Mouse (Mus musculus) forebrain, embryonic 16.5 days (tissue): ENCODE data around the gene Ttc27. TPM values are rescaled to one million over a fixed set of nuclear protein-coding genes. Genes with fewer than 3 reads are reported as not detected.

Experiments used
- ATAC-seq: fragments of 200-750 bp; cut with Nextera tagmentation; 2 replicates; pipeline ENCODE4 v1.8.0; 2017; ENCODE audit warnings: mild to moderate bottlenecking, moderate library complexity
- H3K27ac ChIP-seq: fragments of 300-500 bp; sonication (generic); 2 replicates; pipeline ENCODE4 v1.5.1; 2014; ENCODE audit warnings: low read length, control low read depth
- H3K27me3 ChIP-seq: fragments of 300-500 bp; sonication (generic); replicated peaks from 2 replicates; pipeline ENCODE4 v1.6.1; 2014; ENCODE audit warnings: low read length; ENCODE audit not compliant: control insufficient read depth, insufficient read depth
- H3K36me3 ChIP-seq: fragments of 300-500 bp; sonication (generic); 2 replicates; pipeline ENCODE4 v1.6.1; 2014; ENCODE audit not compliant: control insufficient read depth, insufficient read depth
- H3K4me1 ChIP-seq: fragments of 300-500 bp; sonication (generic); replicated peaks from 2 replicates; pipeline ENCODE4 v1.6.1; 2014; ENCODE audit warnings: low read length; ENCODE audit not compliant: control insufficient read depth, insufficient read depth
- H3K4me2 ChIP-seq: fragments of 300-500 bp; sonication (generic); 2 replicates; pipeline ENCODE4 v1.6.1; 2014; ENCODE audit warnings: mild to moderate bottlenecking, low read length, control low read depth
- H3K4me3 ChIP-seq: fragments of 300-500 bp; sonication (generic); replicated peaks from 2 replicates; pipeline ENCODE4 v1.5.1; 2014; ENCODE audit warnings: mild to moderate bottlenecking, low read length, control low read depth
- H3K9ac ChIP-seq: fragments of 300-500 bp; sonication (generic); replicated peaks from 2 replicates; pipeline ENCODE4 v1.6.1; 2014; ENCODE audit warnings: low read depth, low read length, control low read depth
- H3K9me3 ChIP-seq: fragments of 300-500 bp; sonication (generic); 2 replicates; pipeline ENCODE4 v1.6.1; 2016; ENCODE audit warnings: low read length; ENCODE audit not compliant: control insufficient read depth
- WGBS: fragments of 180-500 bp; shearing (Covaris S2); extraction: QIAGEN DNeasy Blood & Tissue Kit; methylation state at CpG from one replicate; pipeline ENCODE4 v1.1.7; 2014; 5-methylcytosine and 5-hydroxymethylcytosine counted together
- polyA plus RNA-seq: library from polyadenylated mRNA; unstranded; fragments of >200 nt; fragmentation: Nextera tagmentation; extraction: Ambion mirVana; gene quantifications from 2 replicates; pipeline ENCODE4 v1.2.1, GENCODE M21; 2015

The Ttc27 gene
- polyA plus RNA-seq, 1 experiment from 2014 or later, result 17.9 TPM

DNA sequence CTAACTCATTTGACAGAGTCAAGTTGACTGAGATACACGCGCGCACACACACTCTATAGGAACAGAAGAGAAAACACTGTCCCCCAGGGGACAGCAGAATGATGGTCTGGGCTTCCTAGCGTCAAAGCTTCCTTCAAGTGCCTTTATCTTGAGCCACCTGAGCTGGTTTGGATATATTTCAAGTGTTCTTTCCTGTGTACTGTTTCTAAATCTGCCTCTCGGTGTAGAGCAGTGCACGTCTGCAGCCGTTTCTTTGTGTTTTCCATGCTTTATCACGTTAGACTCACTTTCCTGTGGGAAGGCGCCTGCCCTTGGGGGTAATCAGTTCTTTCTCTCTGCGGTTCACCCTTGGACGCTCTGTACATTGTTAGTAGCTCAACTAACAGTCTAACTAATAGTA, 17.9 kb downstream of the Ttc27 start:
- Histone ChIP-seq H3K36me3 (0 out of 2 replicates have a peak, but pooled peaks cover 2% of the 10 kb centered on the region), H3K9me3 (no peaks in the 10 kb centered on the region), H3K27me3 (no peaks in the 10 kb centered on the region), H3K9ac (no peak overlapping the region), H3K4me1 (no peaks in the 10 kb centered on the region), H3K27ac (no peak overlapping the region), H3K4me3 (no peak overlapping the region), H3K4me2 (no peak overlapping the region)
- 86% methylated on average over 11 of the region's 11 CpGs for WGBS
- ATAC-seq, result no peak

DNA sequence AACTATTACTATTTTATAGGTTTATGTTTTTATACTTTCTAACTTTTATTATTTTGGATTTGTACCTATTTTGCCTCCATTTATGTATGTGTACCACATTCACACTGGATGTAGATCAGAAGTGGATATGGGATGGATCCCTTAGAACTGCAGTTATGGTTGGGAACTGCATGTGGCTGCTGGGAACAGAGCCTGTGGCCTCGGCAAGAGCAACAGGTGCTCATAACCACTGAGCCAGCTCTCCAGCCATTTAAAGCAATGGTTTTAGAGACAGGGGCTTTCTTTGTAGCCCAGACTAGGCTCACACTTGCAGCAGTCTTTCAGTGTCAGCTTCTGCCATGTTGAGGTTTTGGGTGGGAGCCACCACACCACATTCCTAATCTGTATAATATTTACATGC, 32.1 kb downstream of the Ttc27 start:
- H3K9ac ChIP-seq, result no peak overlapping the region
- ATAC-seq, result no peak
- H3K27ac ChIP-seq, result no peak overlapping the region
- no peak overlapping the region for H3K4me3 ChIP-seq
- H3K27me3 ChIP-seq, result no peaks in the 10 kb centered on the region
- peaks cover 2% of the 10 kb centered on the region; the same call in 1 of the 2 replicates for H3K36me3 ChIP-seq
- H3K9me3 ChIP-seq, result no peaks in the 10 kb centered on the region
- no peak overlapping the region for H3K4me2 ChIP-seq
- WGBS, result 81% methylated on average over 1 of the region's 1 CpGs
- no peaks in the 10 kb centered on the region for H3K4me1 ChIP-seq

DNA sequence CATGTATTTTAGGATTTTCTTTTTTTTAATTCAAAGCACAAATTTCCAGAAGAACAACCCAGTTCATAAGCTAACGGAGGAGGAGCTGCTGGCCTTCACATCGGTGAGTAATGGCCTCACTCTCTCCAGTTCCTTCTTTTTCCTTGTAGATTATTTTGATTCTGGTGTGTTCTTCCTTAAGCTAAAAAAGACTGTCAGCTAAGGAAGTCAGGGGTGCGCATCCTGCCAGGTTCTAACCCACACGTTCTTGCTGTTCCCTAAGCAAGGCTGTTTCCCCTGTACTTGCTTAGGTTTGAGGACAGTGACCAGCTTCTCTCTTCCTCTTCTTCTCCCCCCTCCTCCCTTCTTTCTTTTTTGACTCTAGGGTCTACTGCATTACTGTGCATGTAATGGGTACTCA, 33.5 kb downstream of the Ttc27 start:
- Histone ChIP-seq H3K4me2 (no peak overlapping the region), H3K9me3 (no peaks in the 10 kb centered on the region), H3K27me3 (no peaks in the 10 kb centered on the region), H3K4me1 (no peaks in the 10 kb centered on the region), H3K4me3 (no peak overlapping the region), H3K27ac (no peak overlapping the region), H3K9ac (no peak overlapping the region), H3K36me3 (peaks cover 2% of the 10 kb centered on the region; the same call in 1 of the 2 replicates)
- 92% methylated on average over 4 of the region's 4 CpGs for WGBS
- no peak for ATAC-seq

DNA sequence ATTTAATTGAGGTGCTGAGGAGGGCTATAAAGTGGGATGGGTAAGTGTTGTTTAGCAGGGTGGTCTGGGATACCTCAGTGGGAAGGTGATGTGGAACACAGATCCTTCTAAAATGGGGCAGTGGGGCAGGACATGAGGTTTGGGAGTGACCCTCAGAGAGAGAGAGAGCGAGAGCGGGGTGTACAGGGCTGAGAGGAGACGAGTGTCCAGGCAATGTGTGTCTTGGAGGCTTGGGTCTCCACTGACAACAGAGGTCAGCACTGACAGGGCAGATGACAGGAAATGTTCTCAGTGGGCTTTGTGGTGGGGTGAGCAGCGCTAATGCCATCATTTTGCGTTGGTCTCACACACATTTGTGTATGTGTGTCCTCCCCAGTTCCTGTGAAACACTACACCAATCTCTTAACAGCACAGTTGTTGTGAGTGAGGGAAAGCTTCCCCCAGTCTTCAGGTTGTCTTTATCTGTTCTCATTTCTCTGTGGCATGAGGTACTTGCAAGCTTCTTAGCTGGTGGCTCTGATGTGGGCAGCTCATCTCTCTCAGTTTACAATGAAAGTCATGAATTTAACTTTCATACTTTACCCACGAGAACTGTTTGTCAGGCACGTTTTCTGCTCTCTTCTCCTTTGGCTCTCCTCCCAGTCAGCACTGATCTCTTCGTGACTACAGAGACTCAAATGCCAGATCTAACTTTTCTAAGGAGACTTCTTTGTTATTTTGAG, 35.5 kb downstream of the Ttc27 start:
- WGBS, result 86% methylated on average over 8 of the region's 8 CpGs
- Histone ChIP-seq H3K9ac (no peak overlapping the region), H3K4me2 (no peak overlapping the region), H3K4me1 (no peaks in the 10 kb centered on the region), H3K27me3 (no peaks in the 10 kb centered on the region), H3K9me3 (no peaks in the 10 kb centered on the region), H3K27ac (no peak overlapping the region), H3K36me3 (no peaks in the 10 kb centered on the region), H3K4me3 (no peak overlapping the region)
- no peak for ATAC-seq

DNA sequence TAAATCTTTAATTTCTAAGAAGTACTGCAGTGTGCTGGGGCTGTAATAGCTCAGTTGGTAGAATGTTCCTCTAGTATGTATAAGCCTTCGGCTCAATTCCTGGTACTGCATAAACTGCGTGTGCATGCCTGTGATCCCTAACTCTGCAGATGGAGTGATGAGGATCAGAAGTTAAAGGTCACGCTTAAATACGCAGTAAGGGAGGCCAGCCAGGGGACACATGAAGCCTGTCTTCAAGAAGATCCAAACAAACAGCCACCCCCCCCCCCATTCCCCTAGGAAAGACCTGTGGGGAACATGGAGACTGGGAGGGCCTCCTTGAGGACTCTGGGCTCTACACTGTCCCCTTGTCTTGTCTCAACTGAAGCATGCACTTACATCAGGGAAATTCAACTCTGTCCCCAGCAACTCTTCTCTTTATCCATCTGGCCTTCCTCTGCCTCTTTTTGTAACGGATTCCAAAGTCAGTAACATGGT, 36.1 kb downstream of the Ttc27 start:
- no peak for ATAC-seq
- H3K27me3 ChIP-seq, result no peaks in the 10 kb centered on the region
- H3K27ac ChIP-seq, result no peak overlapping the region
- H3K36me3 ChIP-seq, result no peaks in the 10 kb centered on the region
- WGBS, result 93% methylated on average over 5 of the region's 5 CpGs
- no peak overlapping the region for H3K4me2 ChIP-seq
- H3K4me1 ChIP-seq, result no peaks in the 10 kb centered on the region
- no peak overlapping the region for H3K9ac ChIP-seq
- H3K9me3 ChIP-seq, result no peaks in the 10 kb centered on the region
- no peak overlapping the region for H3K4me3 ChIP-seq

DNA sequence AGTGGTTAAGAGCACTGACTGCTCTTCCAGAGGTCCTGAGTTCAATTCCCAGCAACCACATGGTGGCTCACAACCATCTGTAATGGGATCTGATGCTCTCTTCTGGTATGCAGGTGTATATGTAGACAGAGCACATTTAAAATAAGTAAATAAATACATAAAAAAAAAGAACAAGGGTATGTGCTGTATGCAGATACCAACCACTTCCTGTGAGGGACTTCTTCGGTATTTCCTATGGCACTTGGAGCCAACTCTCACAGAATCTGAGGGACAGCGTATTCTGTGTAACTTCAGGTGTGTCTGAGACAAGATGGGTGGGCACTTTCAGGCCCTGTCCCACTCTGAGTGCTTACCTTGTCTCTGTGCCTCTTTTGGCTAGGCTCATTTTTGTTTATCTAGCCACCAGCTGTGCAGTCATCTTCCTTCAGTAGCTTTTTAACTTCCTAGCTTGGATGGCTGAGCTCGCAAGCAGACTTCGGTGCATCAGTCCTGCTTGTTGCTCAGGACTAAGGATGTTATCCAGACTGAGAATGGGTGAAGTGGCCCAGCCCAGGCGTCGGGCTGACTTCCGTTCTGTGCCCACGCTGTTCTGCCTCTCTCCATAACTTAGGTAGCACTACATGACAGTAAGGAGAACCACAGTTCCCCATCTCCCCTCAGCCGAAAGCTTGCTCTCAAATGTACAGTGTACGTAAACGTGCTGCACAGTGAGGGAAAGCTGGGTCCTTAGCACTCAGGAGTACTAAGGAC, 37.0 kb downstream of the Ttc27 start:
- H3K4me3 ChIP-seq, result no peak overlapping the region
- H3K9ac ChIP-seq, result no peak overlapping the region
- H3K9me3 ChIP-seq, result no peaks in the 10 kb centered on the region
- no peaks in the 10 kb centered on the region for H3K36me3 ChIP-seq
- 96% methylated on average over 11 of the region's 11 CpGs for WGBS
- no peak overlapping the region for H3K27ac ChIP-seq
- H3K4me2 ChIP-seq, result no peak overlapping the region
- ATAC-seq, result no peak
- no peaks in the 10 kb centered on the region for H3K4me1 ChIP-seq
- no peaks in the 10 kb centered on the region for H3K27me3 ChIP-seq

DNA sequence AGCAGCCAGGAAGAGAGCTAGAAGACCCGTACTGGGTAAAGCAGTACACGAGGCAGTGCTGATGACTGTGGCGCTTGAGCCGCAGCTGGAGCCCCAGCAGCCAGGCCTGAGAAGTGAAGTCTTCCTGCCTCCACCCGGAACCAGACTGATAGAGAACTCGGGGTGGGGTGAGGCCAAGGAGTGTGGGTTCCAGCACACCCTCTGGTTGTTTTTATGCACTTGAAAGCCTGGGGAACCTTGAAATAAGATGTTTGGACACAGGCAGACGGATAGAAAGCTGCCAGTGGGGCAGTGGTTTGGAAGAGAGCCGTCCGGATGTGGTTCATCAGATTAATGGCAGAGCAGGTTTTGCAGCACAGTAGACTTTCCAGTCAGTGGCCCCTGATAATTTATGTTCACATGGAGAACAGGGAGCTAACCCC, 51.9 kb downstream of the Ttc27 start:
- Histone ChIP-seq H3K36me3 (no peaks in the 10 kb centered on the region; the same call in 1 of the 2 replicates), H3K9ac (no peak overlapping the region), H3K4me3 (no peak overlapping the region), H3K4me1 (no peaks in the 10 kb centered on the region), H3K27me3 (no peaks in the 10 kb centered on the region), H3K4me2 (no peak overlapping the region), H3K9me3 (no peaks in the 10 kb centered on the region), H3K27ac (no peak overlapping the region)
- ATAC-seq, result no peak
- WGBS, result 76% methylated on average over 9 of the region's 9 CpGs

DNA sequence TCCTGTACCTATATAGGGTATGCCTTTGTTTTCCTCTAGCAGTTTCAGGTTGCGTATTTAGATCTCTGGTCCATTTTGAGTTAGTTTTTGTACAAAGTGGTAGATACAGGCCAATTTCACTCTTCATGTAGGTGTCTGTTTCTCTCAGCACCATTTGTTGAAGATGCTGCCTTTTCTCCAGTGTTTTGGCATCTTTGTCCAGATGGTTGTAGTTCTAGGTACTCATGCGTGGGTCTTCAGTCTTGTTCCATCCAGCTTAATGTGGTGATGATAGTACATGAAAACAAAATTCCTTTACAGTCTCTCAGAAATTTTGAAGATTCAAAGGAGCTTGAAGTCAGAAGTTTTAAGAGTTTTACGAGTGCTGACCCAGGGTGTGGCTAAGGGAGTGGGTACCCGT, 54.8 kb downstream of the Ttc27 start:
- 94% methylated on average over 4 of the region's 4 CpGs for WGBS
- Histone ChIP-seq H3K4me2 (no peak overlapping the region), H3K27me3 (no peaks in the 10 kb centered on the region), H3K9me3 (no peaks in the 10 kb centered on the region), H3K36me3 (no peaks in the 10 kb centered on the region), H3K4me1 (no peaks in the 10 kb centered on the region), H3K27ac (no peak overlapping the region), H3K4me3 (no peak overlapping the region), H3K9ac (no peak overlapping the region)
- no peak for ATAC-seq

DNA sequence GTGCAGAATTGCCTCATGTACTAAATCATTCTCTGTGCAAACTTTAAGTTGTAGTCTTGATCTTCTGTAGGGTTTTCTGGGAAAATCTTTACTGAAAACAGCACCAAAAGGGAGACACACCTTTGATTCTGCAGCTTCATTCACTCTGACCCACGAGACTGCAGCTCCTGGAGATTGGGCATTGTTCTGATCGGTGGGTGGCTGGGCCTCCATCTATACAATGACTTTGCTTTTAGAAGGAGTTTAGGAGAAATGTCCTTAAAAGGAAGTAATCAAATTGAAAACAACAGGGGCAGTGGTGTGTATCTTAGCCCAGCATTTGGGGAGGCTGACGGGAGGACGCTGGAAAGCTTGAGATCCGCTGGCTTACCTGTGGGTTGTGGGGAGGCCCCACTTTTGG, 56.0 kb downstream of the Ttc27 start:
- H3K9ac ChIP-seq, result no peak overlapping the region
- H3K4me1 ChIP-seq, result no peaks in the 10 kb centered on the region
- no peak overlapping the region for H3K4me3 ChIP-seq
- ATAC-seq, result no peak
- H3K36me3 ChIP-seq, result no peaks in the 10 kb centered on the region
- 21% methylated on average over 5 of the region's 5 CpGs for WGBS
- H3K27ac ChIP-seq, result no peak overlapping the region
- H3K4me2 ChIP-seq, result no peak overlapping the region
- H3K27me3 ChIP-seq, result no peaks in the 10 kb centered on the region
- no peaks in the 10 kb centered on the region for H3K9me3 ChIP-seq
